Mouse (Mus musculus): ENCODE results near the gene Clec11a. TPM values are rescaled to one million over a fixed set of nuclear protein-coding genes. Genes with fewer than 3 reads are reported as not detected.

The Clec11a gene
- polyA plus RNA-seq, 1 experiment, result 0.87 TPM

- H3K27ac ChIP-seq (ENCODE audit: insufficient read depth, low read length), result no peak overlapping the region
- H3K9me3 ChIP-seq (replicated peaks; ENCODE audit: control insufficient read depth, insufficient read depth, low read length, poor library complexity, severe bottlenecking), result no peaks in the 10 kb centered on the region
- no peaks in the 10 kb centered on the region for H3K27me3 ChIP-seq (ENCODE audit: control insufficient read depth, insufficient read depth, low read length, poor library complexity, severe bottlenecking)
- H3K36me3 ChIP-seq (ENCODE audit: control insufficient read depth, insufficient read depth, low read length, poor library complexity, severe bottlenecking), result peaks cover 19% of the 10 kb centered on the region
- TF ChIP-seq CTCF (IDR thresholded peaks at IDR 0.05; ENCODE audit: low read depth, low read length) (no peak), POLR2A (IDR thresholded peaks at IDR 0.05; ENCODE audit: insufficient read depth, low read length) (no peak), EP300 (IDR thresholded peaks at IDR 0.05; ENCODE audit: insufficient read depth, low read depth, low read length) (no peak)
- no peak overlapping the region for H3K4me3 ChIP-seq (ENCODE audit: low read depth, low read length)
- H3K4me1 ChIP-seq (ENCODE audit: control insufficient read depth, insufficient read depth, low read length), result no peaks in the 10 kb centered on the region
- H3K9ac ChIP-seq (ENCODE audit: low read depth, poor library complexity, severe bottlenecking), result no peak overlapping the region
Observed at GRCm38 (mm10) chr7:44254930-44255329, 51.8 kb downstream of the Clec11a start.

GRCm38 (mm10) chr7:44253023-44253616 lies 53.6 kb downstream of the Clec11a start:
- Histone ChIP-seq H3K9ac (ENCODE audit: low read depth, poor library complexity, severe bottlenecking) (no peak overlapping the region), H3K27ac (ENCODE audit: insufficient read depth, low read length) (no peak overlapping the region), H3K4me3 (ENCODE audit: low read depth, low read length) (no peak overlapping the region), H3K9me3 (replicated peaks; ENCODE audit: control insufficient read depth, insufficient read depth, low read length, poor library complexity, severe bottlenecking) (no peaks in the 10 kb centered on the region), H3K4me1 (ENCODE audit: control insufficient read depth, insufficient read depth, low read length) (no peaks in the 10 kb centered on the region), H3K27me3 (ENCODE audit: control insufficient read depth, insufficient read depth, low read length, poor library complexity, severe bottlenecking) (no peaks in the 10 kb centered on the region), H3K36me3 (ENCODE audit: control insufficient read depth, insufficient read depth, low read length, poor library complexity, severe bottlenecking) (peaks cover 36% of the 10 kb centered on the region)
- TF ChIP-seq POLR2A (IDR thresholded peaks at IDR 0.05; ENCODE audit: insufficient read depth, low read length), result no peak
- no peak for TF ChIP-seq CTCF (IDR thresholded peaks at IDR 0.05; ENCODE audit: low read depth, low read length)
- no peak for TF ChIP-seq EP300 (IDR thresholded peaks at IDR 0.05; ENCODE audit: insufficient read depth, low read depth, low read length)

Other genes with a start within 250 kb of the Clec11a start
- not detected in 2 replicates for gene Klk1b21, start 204.6 kb downstream of the Clec11a start, polyA plus RNA-seq (2011; ENCODE audit: insufficient read depth, insufficient read length, low read depth, missing spikeins)
- not detected in 2 replicates for gene Klk1b22, start 194.2 kb downstream of the Clec11a start, polyA plus RNA-seq (2011; ENCODE audit: insufficient read depth, insufficient read length, low read depth, missing spikeins)
- gene Klk1b16, start 170.1 kb downstream of the Clec11a start, polyA plus RNA-seq (2011; ENCODE audit: insufficient read depth, insufficient read length, low read depth, missing spikeins), result not detected in 2 replicates
- not detected in 2 replicates for gene Klk1b24, start 118.7 kb downstream of the Clec11a start, polyA plus RNA-seq (2011; ENCODE audit: insufficient read depth, insufficient read length, low read depth, missing spikeins)
- gene Klk1b3, start 108.7 kb downstream of the Clec11a start, polyA plus RNA-seq (2011; ENCODE audit: insufficient read depth, insufficient read length, low read depth, missing spikeins), result not detected in 2 replicates
- gene Klk1b4, start 99.5 kb downstream of the Clec11a start, polyA plus RNA-seq (2011; ENCODE audit: insufficient read depth, insufficient read length, low read depth, missing spikeins), result not detected in 2 replicates
- gene Klk1b5, start 91.0 kb downstream of the Clec11a start, polyA plus RNA-seq (2011; ENCODE audit: insufficient read depth, insufficient read length, low read depth, missing spikeins), result not detected in 2 replicates
- 1.3 and 1.8 TPM in 2 replicates for gene Klk1, start 81.5 kb downstream of the Clec11a start, polyA plus RNA-seq (2011; ENCODE audit: insufficient read depth, insufficient read length, low read depth, missing spikeins)
- gene Gm36864, start 70.7 kb downstream of the Clec11a start, polyA plus RNA-seq (2011; ENCODE audit: insufficient read depth, insufficient read length, low read depth, missing spikeins), result not detected in 2 replicates
- 0.65 and 1.3 TPM in 2 replicates for gene 1700028J19Rik, start 60.2 kb downstream of the Clec11a start, polyA plus RNA-seq (2011; ENCODE audit: insufficient read depth, insufficient read length, low read depth, missing spikeins)
- 76.7 and 89.3 TPM in 2 replicates for gene 2410002F23Rik, start 60.2 kb downstream of the Clec11a start, polyA plus RNA-seq (2011; ENCODE audit: insufficient read depth, insufficient read length, low read depth, missing spikeins)
- not detected in 2 replicates for gene Acp4, start 49.5 kb downstream of the Clec11a start, polyA plus RNA-seq (2011; ENCODE audit: insufficient read depth, insufficient read length, low read depth, missing spikeins)
- not detected in 2 replicates for gene Gm15517, start 45.5 kb downstream of the Clec11a start, polyA plus RNA-seq (2011; ENCODE audit: insufficient read depth, insufficient read length, low read depth, missing spikeins)
- 2.5 and 3.4 TPM in 2 replicates for gene Shank1, start 3.4 kb upstream of the Clec11a start, polyA plus RNA-seq (2011; ENCODE audit: insufficient read depth, insufficient read length, low read depth, missing spikeins)
- gene Syt3, start 77.2 kb upstream of the Clec11a start, polyA plus RNA-seq (2011; ENCODE audit: insufficient read depth, insufficient read length, low read depth, missing spikeins), result 1.8 and 1.9 TPM in 2 replicates
- 7.7 and 8.3 TPM in 2 replicates for gene 1700008O03Rik, start 78.9 kb upstream of the Clec11a start, polyA plus RNA-seq (2011; ENCODE audit: insufficient read depth, insufficient read length, low read depth, missing spikeins)
- not detected in 2 replicates for gene Lrrc4b, start 122.1 kb upstream of the Clec11a start, polyA plus RNA-seq (2011; ENCODE audit: insufficient read depth, insufficient read length, low read depth, missing spikeins)
- not detected in 2 replicates for gene Aspdh, start 158.5 kb upstream of the Clec11a start, polyA plus RNA-seq (2011; ENCODE audit: insufficient read depth, insufficient read length, low read depth, missing spikeins)
- 9.7 and 12.3 TPM in 2 replicates for gene Josd2, start 161.1 kb upstream of the Clec11a start, polyA plus RNA-seq (2011; ENCODE audit: insufficient read depth, insufficient read length, low read depth, missing spikeins)
- 67.7 and 75.3 TPM in 2 replicates for gene Emc10, start 189.6 kb upstream of the Clec11a start, polyA plus RNA-seq (2011; ENCODE audit: insufficient read depth, insufficient read length, low read depth, missing spikeins)
- 5.6 and 7.4 TPM in 2 replicates for gene Fam71e1, start 189.7 kb upstream of the Clec11a start, polyA plus RNA-seq (2011; ENCODE audit: insufficient read depth, insufficient read length, low read depth, missing spikeins)
- gene Mybpc2, start 217.8 kb upstream of the Clec11a start, polyA plus RNA-seq (2011; ENCODE audit: insufficient read depth, insufficient read length, low read depth, missing spikeins), result 2.3 and 2.5 TPM in 2 replicates
- gene Spib, start 225.2 kb upstream of the Clec11a start, polyA plus RNA-seq (2011; ENCODE audit: insufficient read depth, insufficient read length, low read depth, missing spikeins), result 1.4 and 2.4 TPM in 2 replicates
- gene Pold1, start 241.9 kb upstream of the Clec11a start, polyA plus RNA-seq (2011; ENCODE audit: insufficient read depth, insufficient read length, low read depth, missing spikeins), result 81.9 and 86.6 TPM in 2 replicates
- 67.6 and 95.7 TPM in 2 replicates for gene Nr1h2, start 247.0 kb upstream of the Clec11a start, polyA plus RNA-seq (2011; ENCODE audit: insufficient read depth, insufficient read length, low read depth, missing spikeins)

All from ES-Bruce4 (cell line).